Mouse (Mus musculus): ENCODE measurements around the gene Smim11.
A peak's percentile ranks its signal among the peaks of the same experiment; 100 is the strongest.

Smim11 gene

DNA sequence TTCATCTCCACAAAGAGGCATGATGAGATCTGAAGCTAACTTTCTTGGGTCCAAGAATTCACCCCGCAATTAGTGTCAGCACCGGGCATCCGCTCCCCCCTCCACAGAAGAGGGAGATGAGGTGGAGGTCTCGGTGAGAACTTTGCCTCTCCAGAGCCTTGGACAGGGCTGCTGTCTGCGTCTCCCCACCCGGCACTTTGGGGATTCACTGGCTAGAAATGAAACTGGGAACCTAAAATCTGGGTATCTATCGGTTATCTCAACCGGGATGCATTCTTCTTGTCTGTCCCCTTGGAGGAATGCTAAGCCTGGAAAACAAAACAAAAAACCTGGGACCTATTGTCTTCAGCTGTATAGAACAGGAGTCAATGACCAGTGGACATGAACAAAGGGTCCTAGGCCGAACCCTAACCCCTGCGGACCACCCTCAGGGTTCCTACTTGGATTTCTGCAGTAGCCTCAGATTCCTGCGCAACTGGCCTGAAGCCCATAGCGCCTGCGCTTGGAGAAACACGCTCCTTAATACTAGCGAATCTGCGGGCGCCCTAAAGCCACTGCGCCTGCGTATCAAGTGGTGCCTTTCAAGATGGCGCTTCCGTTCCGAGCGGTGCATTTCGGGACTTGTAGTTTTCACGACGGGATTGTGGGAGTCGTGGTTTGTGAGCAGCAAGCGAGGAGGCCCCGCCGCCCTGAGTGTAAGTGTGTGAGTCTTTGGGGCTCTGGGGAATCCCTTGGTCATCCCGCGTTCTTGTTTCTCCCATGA lies at the start of gene Smim11:
Gene Smim11 (plus strand): TSS at position 638 of the 763 bp plus-strand sequence.
- peak; percentile 96 for DNase-seq (ENCODE audit: low spot score)

DNA sequence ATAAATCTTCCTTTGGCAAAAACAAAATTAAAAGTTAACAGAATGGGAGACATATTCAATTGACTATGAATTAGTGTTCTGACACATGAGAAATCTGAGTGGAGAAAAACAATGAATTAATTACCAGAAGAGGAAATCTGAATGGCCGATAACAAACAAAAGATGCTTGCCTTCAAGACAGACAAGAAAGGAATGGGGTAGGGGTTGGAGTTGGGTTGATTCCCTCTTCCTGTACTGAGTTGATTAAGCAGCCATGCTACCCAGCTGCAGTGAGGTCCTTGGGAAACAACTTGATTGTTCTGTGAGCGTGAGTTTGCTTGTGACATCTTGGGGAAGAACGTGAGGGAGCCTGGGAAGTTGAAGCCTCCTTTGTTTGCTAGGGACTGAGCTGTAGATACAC lies 46.8 kb upstream of the Smim11 start:
- DNase-seq (ENCODE audit: low spot score): no peak

DNA sequence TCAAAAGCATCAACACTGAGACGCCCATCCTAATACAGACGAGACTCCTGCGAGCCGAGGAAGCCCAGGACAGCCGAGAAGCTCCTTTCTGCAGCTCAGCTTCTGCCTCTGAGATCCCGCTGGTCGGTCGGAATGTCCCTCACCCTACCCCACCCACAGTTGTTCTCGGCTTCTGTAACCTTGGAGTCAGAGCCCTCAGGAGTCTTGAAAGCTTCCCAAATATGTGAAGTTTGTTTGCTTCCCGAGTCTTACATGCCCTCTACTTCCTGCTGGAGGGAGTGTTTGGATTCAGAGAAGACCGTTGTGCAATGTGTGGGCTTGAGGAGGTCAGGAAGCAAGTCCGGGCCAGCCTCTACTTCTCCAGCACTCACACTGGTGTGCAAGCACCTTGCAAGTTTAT lies 33.2 kb upstream of the Smim11 start:
- no peak for DNase-seq (ENCODE audit: low spot score)

DNA sequence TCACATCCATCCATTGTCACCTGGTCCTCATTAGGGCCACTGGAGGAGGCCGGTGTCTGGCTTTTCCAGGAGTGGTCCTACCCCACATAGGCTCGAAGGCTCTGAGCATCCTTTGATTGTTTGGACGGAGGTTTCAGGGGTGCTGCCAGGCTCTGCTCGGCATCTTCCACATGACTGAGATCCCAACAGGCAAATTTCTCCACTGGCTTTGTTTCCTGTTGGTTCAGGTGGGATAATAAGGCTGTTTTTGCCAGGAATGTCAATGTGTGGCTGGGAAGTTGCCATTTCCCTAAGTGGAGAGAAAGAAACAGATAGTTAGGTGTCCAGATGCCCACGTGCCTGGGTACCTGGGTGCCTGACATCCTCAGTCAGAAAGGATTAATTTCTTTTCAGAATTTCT lies 26.6 kb upstream of the Smim11 start:
- DNase-seq (ENCODE audit: low spot score): no peak

DNA sequence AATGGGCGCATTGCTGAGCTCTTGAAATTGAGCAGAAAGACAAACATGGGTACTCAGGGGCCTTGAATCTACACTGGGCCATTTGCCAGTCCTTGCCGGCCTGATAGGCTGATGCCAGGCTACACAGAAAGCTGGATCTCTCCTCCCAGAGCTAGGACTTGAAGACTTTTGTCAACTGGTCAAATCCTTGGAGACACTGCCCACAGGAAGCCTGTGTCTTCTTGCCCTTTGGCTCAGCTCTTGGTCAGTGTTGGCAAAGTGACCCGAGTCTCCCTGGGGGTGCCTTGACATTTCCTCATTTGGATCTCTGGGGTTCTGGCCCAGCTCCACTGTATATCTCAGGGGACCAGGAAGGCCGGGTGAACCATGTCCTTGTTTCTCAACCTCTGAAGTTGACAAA lies 25.6 kb upstream of the Smim11 start:
- no peak for DNase-seq (ENCODE audit: low spot score)

DNA sequence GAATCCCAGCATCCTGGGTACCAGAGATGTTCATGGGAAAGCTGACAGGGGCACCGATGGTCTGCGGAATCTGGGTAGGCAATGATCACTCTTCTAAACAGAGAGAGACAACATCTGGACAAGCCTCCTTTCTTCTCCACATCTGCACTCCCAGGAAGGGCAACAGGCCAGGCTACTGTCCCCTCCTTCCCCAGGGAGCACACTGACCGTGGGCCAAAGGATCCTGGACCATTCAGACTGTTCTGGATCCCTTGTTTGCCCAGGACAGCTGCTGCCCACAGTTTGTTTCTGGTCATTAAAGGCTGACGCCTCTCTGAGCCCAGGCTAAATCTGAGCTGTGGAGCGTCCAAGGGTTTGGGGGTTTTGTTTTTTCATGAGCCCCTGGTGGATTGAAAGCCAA lies 18.4 kb upstream of the Smim11 start:
- no peak for DNase-seq (ENCODE audit: low spot score)

DNA sequence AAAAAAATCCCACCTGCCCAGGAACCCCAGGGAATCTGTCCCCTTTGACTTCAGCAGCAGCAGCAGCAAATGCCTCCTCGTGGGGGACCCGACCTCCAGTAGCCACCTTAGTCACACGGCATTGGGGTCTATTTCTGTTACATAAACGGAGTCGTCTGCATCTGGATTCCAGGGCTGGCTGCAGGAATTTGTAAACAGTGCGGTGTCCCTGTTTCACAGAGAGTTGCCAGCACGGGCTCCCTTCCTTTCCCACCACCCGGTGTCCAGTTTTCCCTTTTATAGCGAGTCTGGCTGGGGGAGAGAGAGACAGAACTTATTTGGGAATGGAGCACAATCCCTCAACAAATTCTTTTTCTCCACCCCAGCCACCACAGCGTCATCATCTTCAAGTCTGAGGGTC lies 16.0 kb upstream of the Smim11 start:
- no peak for DNase-seq (ENCODE audit: low spot score)

DNA sequence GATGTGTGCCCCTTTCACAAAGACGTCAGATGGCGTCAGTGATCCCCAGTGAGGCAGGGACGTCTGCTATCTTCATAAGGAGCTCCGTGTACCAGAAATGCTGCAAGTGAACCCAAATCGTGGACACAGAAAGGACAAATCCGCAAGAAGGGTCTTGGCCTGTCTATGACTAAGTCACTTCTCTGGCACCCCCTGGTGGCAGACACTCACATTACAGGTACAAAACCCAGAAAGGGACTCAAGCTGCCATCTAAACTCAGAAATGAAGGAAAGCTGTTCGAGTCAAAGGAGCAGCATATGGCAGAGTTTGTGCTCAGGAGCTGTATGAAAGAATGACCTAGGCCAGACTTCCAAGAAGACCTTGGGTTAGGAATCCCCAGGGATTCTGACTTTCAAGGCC lies 14.5 kb upstream of the Smim11 start:
- peak; percentile 89 for DNase-seq (ENCODE audit: low spot score)

DNA sequence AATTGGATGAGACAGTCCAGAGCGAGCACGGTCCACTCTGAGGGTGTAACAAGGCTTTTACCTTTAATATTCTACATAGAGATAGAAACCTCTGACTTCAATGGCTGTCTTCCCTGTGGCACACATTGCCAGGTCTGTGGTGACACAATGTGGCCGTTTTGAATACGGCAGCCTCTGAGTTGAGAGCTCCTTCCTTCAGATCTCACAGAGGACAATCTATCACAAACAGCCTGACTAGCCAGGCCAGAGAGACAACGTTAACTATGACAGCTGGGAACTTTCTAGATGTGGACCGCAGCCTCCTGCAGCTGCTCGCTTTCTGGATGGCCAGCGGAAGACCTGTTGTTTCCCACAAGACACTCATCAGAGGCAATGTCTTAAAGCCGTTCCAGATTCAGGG lies 12.3 kb upstream of the Smim11 start:
- peak; percentile 21 for DNase-seq (ENCODE audit: low spot score)

DNA sequence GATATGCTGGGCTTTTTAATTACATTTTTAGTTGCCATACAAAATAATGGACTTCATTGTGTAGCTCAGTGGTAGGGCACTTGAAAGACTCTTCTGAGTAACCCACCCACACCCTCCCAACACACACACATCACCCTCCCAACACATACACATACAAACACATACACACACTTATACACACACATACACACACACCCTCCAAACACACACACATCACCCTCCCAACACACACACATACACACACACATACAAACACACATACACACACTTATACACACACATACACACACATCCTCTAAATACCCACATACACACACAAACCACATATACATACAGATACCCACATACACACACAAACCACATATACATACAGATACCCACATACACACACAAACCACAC lies 11.0 kb upstream of the Smim11 start:
- DNase-seq (ENCODE audit: low spot score): no peak

DNA sequence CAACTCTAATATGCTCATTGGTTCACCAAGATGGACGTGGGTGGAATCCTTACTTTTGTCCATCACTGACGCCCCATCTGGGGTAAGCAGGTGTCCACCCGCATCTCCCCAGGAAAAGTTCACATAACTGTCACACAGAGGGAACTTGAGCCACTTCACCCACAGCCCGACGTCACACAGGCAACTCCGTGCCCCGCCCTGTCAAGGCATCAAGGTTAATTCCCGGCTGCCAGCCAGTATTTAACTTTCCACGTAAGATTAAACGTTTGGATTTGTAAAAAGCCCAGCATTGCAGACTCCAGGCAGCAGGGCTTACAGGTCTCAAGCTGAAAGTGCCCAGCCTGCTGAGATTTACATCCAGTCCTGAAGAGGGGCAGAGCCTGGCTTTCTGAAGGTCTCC lies 9.0 kb upstream of the Smim11 start, which contains the start of gene Kcne2:
Gene Kcne2 (plus strand): TSS at position 289 of the 400 bp plus-strand sequence.
- DNase-seq (ENCODE audit: low spot score): no peak

DNA sequence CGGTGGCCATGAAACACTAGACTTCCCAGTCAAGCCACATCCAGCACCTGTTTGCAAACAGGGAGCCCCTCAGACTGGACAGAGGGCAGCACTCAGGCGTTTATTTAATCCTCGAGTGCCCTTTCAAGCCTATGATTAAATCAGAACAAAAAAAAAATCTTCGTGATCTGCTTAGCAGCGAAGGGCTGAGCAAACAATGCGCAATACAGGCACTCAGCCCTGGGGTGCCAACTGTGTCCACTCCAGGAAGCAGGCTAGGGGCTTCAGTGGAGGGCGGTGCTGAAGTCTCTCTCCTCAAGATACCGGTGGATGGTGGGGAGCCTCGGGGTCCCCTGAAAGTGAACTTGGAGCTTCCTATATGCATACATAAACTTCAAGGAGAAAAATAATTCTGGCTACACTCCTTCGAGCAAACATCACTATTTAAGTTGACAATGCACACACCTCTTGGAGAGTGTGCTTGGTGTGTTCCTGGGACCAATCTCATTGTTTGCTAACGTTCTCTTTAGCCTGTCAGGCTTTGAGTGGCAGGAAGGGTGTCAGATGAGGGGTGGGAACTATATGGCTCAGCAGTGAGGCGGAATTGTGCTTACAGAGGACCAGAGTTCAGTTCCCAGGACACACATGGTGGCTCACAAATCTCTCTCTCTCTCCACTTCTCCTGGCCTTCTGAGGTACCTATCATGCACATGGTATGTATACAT lies 6.7 kb upstream of the Smim11 start:
- no peak for DNase-seq (ENCODE audit: low spot score)

DNA sequence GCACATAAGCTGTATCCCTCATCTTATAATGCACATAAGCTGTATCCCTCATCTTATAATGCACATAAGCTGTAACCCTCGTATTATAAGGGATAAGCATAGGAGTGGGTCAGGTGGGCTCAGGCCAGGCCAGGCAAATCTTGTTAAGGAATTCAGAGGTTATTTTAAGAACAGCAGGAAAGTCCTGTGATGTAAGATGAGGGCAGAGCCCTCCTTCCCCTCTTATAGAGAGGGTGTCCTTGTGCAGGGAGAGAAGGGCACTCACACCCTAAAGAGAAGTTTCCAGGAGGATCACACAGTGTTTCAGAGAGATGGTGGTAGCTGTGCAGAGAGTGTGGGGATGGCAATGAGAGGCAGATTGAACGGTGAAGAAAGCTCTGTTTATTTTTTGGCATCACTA lies 5.8 kb upstream of the Smim11 start:
- no peak for DNase-seq (ENCODE audit: low spot score)

DNA sequence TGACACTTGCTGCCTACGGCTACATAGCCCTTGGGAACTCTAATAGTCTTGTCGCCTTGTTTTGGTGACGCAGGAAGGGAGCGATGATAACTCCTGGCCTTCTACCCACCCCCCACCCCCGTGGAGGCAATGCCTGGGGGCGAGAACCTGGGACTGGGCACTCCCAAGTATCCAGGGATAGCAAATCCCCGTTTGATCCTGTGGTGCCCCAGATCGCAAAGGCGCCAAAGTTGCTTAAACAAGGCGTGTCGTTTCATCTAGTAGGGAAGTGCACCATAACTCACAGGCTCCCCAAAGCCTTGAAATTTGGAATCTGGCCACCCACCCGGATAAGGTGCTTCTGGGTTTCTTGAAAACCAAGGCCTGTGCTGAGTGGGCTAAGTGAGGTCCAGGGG lies 323 bp downstream of the Smim11 start:
- DNase-seq (ENCODE audit: low spot score): no peak

DNA sequence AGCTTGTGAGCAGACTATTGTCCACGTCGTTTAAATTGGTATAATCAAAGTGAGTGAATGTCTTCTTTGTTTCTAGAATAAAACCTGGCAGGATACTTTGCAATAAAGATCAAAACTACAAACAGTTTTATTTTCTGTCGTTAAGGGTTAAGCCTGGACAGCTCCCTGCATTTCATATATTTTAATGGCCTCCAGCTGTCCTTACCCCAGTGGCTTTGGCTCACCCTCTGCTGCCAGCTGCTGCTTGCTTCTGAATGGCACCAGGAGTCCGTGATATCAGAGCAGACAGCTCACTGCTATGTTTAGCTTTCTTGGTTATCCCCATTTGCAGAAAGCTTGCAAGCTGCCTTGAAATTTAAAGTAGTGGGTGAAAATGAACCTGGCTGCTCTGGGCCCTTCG lies 903 bp downstream of the Smim11 start:
- DNase-seq (ENCODE audit: low spot score): no peak

DNA sequence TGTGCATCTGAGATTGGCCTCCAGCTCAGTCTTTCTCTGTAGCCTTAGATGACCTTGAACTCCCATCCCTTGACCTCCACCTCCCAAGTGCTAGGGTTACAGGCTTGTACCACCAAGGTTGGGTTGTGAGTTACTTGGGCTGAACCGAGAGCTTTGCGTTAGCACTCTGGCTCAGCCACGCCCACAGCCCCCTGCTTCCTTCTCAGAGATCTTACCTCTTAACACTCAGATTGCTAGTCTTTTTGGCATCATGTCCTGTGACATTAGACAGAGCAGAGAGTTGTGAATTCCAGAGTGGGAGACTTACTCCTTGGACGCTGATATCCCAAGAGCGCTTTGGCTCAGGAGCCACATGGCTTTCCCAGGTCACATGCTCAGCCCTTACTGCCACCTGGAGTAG lies 1.4 kb downstream of the Smim11 start:
- DNase-seq (ENCODE audit: low spot score): no peak

DNA sequence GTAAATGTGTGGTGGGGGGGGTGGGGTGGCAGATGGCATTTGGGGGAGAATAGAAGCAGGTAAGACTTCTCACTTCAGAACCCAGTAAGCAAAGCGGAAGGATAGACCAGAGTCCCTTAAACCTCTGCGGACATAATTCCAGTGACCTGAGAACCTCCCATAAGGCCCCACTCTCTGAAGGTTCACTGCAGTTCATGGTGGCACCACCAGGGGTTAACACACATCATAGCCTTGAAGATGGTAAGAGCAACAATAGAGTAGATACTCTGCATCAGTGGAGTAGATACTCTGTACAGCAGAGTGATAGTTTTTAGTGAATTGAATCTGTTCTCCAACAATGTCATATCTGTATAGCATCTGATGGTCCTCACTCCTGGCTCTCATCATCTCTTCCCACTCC lies 4.4 kb downstream of the Smim11 start:
- no peak for DNase-seq (ENCODE audit: low spot score)

DNA sequence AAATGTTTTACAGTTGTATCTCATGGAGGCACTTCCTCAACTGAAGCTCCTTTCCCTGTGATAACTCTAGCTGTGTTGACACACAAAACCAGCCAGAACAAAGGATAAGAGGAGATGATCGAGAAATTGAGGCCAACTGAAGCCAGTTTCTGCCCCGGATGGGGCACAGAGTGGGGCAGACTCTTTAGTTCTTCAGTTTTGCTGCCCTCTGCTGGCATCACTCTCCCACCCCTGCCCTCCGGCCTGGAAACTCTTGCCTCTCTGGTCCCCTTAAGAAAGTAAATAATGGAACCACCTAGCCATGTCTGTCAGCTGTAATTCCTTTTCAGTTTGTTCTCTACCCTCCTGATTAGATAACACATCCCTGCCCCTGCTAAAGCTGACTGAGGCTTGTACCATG lies 6.9 kb downstream of the Smim11 start:
- DNase-seq (ENCODE audit: low spot score): no peak

DNA sequence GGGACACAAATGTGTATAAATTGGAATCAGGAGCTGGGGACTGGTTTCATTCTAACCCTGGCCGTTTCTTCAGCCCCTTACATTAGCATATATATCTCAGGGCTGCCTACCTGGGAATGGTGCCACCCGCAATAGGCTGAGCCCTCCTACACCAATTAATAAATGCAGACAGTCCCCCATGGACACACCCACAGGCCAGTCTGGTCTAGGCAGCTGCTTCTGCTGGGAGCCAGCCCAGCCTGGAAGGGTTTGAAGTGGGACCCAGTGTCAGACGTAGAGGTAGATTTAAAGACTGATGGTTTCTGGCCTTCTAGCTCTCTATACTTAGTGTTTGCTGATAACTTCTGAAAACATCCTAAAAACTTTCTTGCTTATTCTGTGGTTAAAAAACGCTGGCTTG lies 8.0 kb downstream of the Smim11 start:
- DNase-seq (ENCODE audit: low spot score): no peak

DNA sequence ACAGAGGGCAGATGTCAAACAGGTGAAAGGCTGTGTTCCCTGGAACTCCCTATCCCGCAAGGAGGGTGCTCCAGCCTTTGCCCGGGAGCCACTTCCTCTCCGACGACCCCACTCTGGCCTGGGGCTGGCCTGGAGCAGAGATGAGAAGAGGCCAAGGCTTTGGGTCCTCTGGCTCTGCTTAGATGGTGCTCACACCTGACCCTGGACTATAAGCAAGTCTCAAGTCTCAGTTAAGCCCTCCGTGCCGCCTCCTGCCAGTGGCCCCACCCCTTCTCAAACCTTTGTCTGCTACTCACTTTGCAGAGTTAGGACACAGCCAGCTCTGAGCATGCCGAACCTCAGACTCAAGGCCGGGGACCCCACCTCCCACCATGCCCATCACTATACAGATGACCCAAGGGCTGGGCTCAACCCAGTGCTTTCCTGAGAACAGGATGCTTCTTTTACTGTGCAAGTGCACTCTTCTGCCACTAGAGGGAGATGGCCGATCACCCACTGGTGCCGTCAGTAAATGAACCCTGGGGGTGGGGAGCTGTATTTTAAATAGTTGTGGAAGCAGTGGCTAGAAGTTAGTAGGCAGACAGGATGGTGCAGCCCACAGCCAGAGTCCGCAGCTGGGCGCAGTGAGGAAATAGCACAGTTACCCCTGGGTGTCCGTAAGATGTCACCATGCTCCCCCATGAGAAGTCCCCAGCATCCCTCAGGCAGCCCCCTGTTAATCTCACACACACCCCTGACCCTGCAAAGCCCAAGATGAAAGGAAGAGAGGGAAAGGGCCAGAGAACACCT lies 13.1 kb downstream of the Smim11 start:
- peak; percentile 34 for DNase-seq (ENCODE audit: low spot score)

DNA sequence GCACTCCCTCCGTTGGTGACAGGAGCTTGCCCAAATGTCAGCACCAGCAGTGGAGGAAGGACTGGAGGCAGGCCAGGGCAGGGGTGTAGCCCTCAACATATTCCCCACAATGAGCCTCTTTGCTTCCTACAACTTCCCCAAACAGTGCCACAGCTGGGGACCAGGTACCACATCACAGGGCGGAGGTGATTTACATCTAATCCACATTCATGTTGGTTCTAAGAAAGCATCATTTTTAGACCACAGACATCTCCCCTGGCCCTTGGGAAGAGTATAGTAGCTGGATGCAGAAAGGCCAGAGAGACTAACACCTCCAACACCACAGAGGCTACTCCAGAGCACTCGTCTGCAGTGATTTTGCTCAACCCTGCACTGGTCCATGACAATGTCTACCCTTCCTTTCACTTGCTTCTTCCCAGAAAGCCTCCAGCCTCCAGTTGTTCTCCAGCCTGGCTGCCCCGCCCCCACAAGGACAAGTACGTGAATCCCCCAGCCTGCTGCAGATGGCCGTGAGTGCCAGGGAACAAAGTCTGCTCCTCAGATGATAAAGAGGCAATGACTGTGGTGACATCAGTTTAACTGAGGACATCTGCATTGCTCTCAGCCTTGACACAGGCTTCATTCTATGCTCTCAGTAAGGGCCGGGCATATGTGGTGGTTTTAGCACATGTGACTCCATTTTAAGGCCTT lies 15.1 kb downstream of the Smim11 start:
- no peak for DNase-seq (ENCODE audit: low spot score)

DNA sequence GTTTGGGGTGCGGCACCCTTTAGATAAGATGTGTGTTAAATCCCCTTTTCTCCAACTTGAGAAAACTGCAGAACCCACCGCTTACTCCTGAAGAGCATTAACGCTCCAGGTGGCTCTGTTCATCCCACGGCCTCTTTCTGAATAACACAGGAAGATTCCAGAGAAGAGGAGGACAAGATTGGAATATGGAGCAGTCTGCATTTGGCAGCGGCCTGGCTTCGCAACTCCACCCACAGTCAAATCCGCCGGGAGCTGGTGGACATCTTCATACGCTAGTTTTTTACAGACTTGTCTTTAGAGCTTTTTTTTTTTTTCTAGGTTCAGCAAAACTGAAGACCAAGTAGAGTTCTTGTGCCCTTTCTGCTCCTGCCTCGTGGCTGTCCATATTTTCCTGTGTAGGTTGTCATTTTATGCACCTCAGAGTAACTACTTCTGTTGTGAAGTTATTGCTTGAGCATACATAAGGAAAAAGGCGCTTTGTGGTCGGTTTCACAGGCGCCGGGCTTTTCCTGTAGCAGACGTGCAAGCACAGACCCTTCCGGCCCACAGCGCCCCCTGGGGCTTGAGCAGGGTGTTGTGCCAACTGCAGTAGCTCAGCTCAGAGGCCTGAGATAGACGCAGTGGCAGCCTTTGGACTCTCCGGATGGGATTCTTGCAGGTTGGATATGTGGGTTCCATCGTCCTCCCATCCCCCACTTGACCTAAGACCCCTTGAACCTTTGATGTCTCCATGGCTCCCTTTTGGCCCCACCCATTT lies 18.4 kb downstream of the Smim11 start:
- no peak for DNase-seq (ENCODE audit: low spot score)
